Mouse (Mus musculus) gastrocnemius, adult 8-10 months (tissue): ENCODE results near the gene Cryzl1. TPM values are rescaled to one million over a fixed set of nuclear protein-coding genes. Genes with fewer than 3 reads are reported as not detected.
A peak's percentile ranks its signal among the peaks of the same experiment; 100 is the strongest.

Experiments used
- DNase-seq, 2 experiments: peaks; one replicate each; pipeline ENCODE4 v3.0.0; 2022; ENCODE audit warnings: low spot score in 2 of 2
- total RNA-seq, 4 experiments: library from RNA; stranded (reverse); gene quantifications; 2 replicates each; pipeline ENCODE4 v1.2.4; 2022

Cryzl1 gene
- total RNA-seq, 4 experiments from 2014 or later, result 13.2 to 19.2 (median 15.8) TPM

DNA sequence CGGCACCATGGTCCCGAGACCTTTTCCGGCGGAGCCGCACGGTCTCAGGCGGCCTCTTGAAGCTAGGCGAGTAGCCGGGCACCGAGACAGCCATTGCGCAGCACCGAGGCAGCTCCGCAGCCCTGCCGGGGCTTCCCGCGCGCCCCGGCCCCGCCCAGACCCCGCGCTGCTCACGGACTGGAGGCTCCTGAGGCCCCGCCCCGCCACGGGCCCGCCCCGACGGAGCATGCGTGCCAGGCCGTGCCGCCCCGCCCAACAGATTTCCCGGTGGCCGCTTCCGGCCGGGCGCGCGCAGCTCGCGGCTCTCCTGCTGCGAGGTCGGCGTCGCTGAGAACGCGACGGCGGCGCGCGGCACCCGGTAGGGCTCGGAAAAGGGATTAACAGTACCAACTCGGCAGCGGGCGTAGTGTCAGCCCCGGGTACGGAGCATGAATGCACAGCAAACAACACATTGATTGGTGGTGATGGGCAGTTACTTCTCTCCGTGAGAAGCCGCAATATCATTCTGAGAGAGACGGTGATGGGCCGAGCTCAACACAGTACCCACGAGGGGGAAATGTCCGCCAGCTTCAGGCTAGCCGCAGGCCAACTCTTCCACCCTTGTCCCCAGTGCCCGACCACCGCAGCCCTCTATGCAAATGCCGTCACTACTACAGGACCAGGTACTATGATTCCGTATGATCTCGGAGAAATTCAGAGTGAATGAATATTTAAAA lies 40.0 kb downstream of the Cryzl1 start, which contains the start of gene Donson:
Gene Donson (minus strand): TSS at position 152 of the 716 bp plus-strand sequence.
- DNase-seq, result peak; percentile 89

- no peak for DNase-seq
These were observed 40.7 kb downstream of the Cryzl1 start for GRCm38 (mm10) chr16:91688023-91688618.

GRCm38 (mm10) chr16:91686369-91686768 lies 42.4 kb downstream of the Cryzl1 start:
- no peak for DNase-seq

DNA sequence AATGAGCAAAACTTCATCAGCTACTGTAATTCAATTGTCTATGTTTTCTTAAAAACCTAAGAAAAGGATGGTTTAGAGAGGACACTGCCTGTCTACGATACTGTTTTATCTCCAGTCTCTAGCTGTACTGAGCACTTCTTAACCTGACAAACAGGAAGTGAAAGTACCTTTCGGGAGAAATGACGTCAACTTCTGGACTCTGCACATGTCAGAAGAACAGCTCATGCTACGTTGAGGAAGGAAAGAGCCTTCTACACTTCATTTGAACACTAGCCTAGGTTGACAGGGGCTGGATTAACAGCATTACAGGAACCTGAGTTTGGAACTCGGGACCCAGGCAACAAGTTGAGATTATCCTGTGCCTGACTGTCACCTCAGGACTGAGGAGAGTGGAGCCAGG lies 43.2 kb downstream of the Cryzl1 start:
- DNase-seq, result no peak

- DNase-seq, result no peak
These were observed 48.1 kb downstream of the Cryzl1 start for GRCm38 (mm10) chr16:91680656-91681055.

DNA sequence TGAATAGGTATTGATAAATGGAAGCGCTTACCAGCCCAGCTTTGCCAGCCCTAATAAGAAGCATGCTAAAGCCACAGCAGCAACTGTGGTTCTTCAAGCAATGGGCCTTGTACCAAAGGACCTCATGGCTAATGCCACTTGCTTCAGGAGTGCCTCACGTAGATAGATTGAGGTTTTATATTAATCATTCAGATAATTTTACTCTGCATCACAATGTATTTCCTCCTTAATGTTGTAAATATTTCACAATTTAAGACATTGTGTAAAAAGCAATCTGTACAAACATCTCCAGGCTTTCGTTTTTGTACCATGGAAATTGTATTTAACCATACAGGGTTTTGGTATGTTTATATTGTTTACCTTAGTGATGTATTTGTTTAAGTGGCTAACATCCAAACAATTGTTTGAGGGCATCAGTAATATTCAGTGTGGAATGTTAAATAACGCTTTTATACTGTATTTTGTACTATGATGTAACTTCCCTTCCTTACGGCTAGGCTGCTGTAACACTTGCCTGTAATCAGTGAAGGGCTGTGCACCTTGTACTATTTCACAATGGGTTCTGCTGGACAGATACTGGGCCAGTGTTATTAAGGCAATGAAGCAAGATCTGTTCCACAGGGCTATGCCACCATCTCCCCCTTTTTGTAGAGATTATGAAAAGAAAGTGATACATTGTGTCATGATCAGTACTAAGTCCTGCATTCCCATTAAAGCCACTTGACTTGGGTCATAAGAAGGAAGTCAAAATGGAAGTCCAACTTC lies 50.4 kb downstream of the Cryzl1 start:
- no peak for DNase-seq

- no peak for DNase-seq
These were observed 54.3 kb downstream of the Cryzl1 start for GRCm38 (mm10) chr16:91674500-91674899.

DNA sequence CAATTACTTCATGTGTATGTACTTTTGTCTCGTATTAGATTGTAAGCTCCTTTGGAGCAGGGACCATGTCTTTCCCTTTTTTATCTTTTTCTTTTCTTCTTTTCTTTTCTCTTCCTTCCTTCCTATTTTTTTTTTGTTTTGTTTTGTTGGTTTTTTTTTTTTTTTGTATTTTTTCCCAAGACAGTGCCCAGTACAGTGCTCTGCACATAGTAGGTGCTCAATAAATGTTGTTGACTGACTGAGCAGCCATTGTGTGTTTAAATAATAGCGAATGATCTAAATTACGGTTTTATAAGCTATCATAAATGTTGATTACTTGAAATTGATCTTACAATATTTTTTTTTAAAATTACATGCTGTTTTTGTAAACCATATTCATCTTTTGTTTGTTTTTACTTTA lies 65.0 kb downstream of the Cryzl1 start:
- DNase-seq, result no peak

DNA sequence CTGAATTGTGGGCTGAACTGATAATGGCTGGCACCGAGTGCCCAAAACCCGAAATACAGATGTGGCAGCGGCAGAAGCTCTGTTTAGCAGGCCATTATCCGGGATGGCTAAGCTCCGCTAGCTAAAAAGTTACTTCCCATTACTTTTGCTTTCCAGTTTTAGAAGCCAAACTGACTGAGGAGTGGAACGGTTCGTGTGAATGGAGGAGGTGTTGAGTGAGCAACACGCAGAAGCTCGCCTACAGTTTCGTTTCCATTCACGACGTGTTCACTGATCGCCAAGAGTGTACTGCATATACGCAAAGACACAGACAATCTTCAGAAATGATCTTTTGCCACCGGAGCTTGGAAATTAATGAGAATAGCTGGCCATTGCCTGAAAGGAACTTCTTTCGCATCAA lies 66.4 kb downstream of the Cryzl1 start:
- DNase-seq, result no peak

DNA sequence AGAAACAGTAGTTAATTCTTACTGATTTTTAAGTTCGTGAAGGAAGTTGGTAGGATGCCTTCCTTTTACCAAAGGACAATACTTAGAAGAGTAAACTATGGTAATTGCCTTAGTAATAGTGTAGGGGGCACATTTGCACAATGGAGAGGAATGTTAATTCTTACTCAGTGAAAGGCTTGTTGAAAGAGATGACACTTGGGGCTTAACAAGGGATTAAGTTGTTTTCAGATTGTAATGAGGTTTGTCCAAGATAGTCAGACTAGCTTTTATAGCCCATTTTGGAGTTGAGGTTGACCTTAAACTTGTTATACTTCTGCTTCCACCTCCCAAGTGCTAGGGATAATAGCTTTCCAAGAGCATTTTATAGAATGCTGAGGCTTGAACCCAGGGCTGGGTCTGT lies 67.4 kb downstream of the Cryzl1 start:
- no peak for DNase-seq

DNA sequence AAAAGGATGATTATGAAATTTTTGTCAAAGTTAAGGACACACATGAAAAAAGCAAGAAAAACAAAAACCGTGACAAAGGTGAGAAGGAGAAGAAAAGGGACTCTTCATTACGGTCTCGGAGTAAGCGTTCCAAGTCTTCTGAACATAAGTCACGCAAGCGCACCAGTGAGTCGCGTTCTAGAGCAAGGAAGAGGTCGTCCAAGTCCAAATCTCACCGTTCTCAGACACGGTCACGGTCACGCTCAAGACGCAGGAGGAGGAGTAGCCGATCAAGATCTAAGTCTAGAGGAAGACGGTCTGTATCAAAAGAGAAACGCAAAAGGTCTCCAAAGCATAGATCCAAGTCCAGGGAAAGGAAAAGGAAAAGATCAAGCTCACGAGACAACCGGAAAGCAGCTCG lies 69.0 kb downstream of the Cryzl1 start:
- DNase-seq, result no peak

GRCm38 (mm10) chr16:91658471-91658870 lies 70.3 kb downstream of the Cryzl1 start:
- DNase-seq, result no peak

DNA sequence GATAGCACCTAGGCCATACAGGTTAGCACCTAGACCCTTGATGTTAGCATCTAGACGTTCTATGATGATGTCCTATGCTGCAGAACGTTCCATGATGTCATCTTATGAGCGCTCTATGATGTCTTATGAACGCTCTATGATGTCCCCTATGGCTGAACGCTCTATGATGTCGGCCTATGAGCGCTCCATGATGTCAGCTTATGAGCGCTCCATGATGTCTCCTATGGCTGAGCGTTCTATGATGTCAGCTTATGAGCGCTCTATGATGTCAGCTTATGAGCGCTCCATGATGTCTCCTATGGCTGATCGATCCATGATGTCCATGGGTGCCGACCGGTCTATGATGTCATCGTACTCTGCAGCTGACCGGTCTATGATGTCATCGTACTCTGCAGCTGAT lies 71.5 kb downstream of the Cryzl1 start:
- no peak for DNase-seq

DNA sequence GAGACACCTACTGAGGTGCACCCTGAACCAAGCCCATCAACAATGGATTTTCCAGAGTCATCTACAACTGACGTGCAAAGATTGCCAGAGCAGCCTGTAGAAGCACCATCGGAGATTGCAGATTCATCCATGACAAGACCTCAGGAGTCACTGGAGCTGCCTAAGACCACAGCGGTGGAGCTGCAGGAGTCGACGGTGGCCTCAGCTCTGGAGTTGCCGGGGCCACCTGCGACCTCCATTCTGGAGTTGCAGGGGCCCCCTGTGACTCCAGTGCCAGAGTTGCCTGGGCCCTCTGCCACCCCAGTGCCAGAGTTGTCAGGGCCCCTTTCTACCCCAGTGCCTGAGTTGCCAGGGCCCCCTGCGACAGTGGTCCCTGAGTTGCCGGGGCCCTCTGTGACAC lies 73.5 kb downstream of the Cryzl1 start:
- DNase-seq, result no peak

GRCm38 (mm10) chr16:91652191-91652590 lies 76.6 kb downstream of the Cryzl1 start:
- DNase-seq, result no peak

DNA sequence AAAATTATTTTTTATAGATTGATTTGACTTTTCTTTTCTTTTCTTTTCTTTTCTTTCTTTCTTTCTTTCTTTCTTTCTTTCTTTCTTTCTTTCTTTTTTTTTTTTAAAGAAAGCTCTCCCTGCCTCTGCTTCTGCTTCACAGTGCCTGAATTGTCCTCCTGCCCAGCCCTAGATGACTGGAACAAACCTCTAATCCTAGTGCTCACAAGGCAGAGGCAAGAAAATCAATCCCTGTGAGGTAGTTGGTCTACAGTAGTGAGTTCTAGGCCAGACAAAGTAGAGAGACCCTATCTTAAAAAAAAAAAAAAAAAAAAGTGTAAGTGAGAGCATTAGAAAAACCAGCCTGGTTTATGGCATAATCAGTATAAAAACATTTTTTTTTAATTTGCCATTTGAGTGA lies 79.0 kb downstream of the Cryzl1 start:
- no peak for DNase-seq

DNA sequence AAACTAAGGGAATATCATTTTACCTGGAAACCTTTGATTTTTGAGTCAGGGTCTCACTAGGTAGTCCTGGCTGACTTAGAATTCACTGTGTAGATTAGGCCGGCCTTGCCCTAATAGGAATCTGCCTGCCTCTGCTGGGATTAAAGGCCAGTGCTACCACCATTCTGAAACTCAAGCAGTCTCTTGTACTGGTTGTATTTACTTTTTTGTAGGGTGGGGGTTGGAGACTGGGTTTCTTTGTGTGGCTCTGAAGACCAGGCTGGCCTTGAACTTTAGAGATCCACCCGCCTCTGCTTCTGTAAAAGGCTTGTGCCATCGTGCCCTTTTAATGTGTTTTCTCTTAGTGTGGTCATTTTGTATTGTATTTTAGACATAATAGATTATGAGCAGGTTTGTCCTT lies 79.5 kb downstream of the Cryzl1 start:
- DNase-seq, result no peak

GRCm38 (mm10) chr16:91648220-91648550 lies 80.6 kb downstream of the Cryzl1 start:
- peak; percentile 48 to 60 for DNase-seq

- DNase-seq, result peak; percentile 92 to 96
These were observed 81.1 kb downstream of the Cryzl1 start, which contains the start of gene Son for GRCm38 (mm10) chr16:91647461-91648219. Gene Son (plus strand): TSS chr16:91647506.

GRCm38 (mm10) chr16:91646681-91647419 lies 81.9 kb downstream of the Cryzl1 start, which contains the start of gene Gart:
Gene Gart (minus strand): TSS chr16:91646952.
- DNase-seq, result peak; percentile 90 to 92
